Mouse (Mus musculus) stomach, embryonic 14.5 days (tissue): ENCODE data around the gene Wnt7b. TPM values are rescaled to one million over a fixed set of nuclear protein-coding genes. Genes with fewer than 3 reads are reported as not detected.

Experiments
- ATAC-seq: fragments of 200-750 bp; cut with Nextera tagmentation; 2 replicates; pipeline ENCODE4 v1.8.0; 2017; ENCODE audit warnings: low read depth, moderate TSS enrichment; ENCODE audit not compliant: insufficient number of reproducible peaks, insufficient read depth, low FRiP score
- H3K27ac ChIP-seq: fragments of 300-500 bp; sonication (generic); 2 replicates; pipeline ENCODE4 v1.5.1; 2014; ENCODE audit warnings: mild to moderate bottlenecking, low read length, moderate library complexity, mixed read lengths
- H3K27me3 ChIP-seq: fragments of 300-500 bp; sonication (generic); 2 replicates; pipeline ENCODE4 v1.6.1; 2014; ENCODE audit warnings: low read length, control low read depth, mixed read lengths; ENCODE audit not compliant: control insufficient read depth, insufficient read depth
- H3K36me3 ChIP-seq: fragments of 300-500 bp; sonication (generic); 2 replicates; pipeline ENCODE4 v1.6.1; 2014; ENCODE audit warnings: mild to moderate bottlenecking, control low read depth, low read length, moderate library complexity, mixed read lengths; ENCODE audit not compliant: control insufficient read depth, insufficient read depth
- H3K4me1 ChIP-seq: fragments of 300-500 bp; sonication (generic); 2 replicates; pipeline ENCODE4 v1.6.1; 2014; ENCODE audit warnings: low read length, control low read depth, mixed read lengths; ENCODE audit not compliant: control insufficient read depth, insufficient read depth
- H3K4me2 ChIP-seq: fragments of 300-500 bp; sonication (generic); replicated peaks from 2 replicates; pipeline ENCODE4 v1.6.1; 2014; ENCODE audit warnings: low read depth, low read length, control low read depth
- H3K4me3 ChIP-seq: fragments of 300-500 bp; sonication (generic); 2 replicates; pipeline ENCODE4 v1.5.1; 2014; ENCODE audit warnings: low read depth, low read length, control low read depth
- H3K9ac ChIP-seq: fragments of 300-500 bp; sonication (generic); replicated peaks from 2 replicates; pipeline ENCODE4 v1.6.1; 2014; ENCODE audit warnings: low read depth, mild to moderate bottlenecking, control low read depth, low read length, moderate library complexity, mixed read lengths
- H3K9me3 ChIP-seq: fragments of 300-500 bp; sonication (generic); 2 replicates; pipeline ENCODE4 v1.6.1; 2016; ENCODE audit warnings: low read depth, low read length, control low read depth; ENCODE audit not compliant: control insufficient read depth
- WGBS: fragments of 180-500 bp; shearing (Covaris S2); extraction: QIAGEN DNeasy Blood & Tissue Kit; methylation state at CpG from one replicate; pipeline ENCODE4 v1.1.7; 2014; 5-methylcytosine and 5-hydroxymethylcytosine counted together
- polyA plus RNA-seq: library from polyadenylated mRNA; unstranded; fragments of >200 nt; fragmentation: Nextera tagmentation; extraction: Ambion mirVana; gene quantifications from 2 replicates; pipeline ENCODE4 v1.2.1, GENCODE M21; 2014

Gene Wnt7b
- polyA plus RNA-seq, 1 experiment from 2014 or later: 0.75 TPM

DNA sequence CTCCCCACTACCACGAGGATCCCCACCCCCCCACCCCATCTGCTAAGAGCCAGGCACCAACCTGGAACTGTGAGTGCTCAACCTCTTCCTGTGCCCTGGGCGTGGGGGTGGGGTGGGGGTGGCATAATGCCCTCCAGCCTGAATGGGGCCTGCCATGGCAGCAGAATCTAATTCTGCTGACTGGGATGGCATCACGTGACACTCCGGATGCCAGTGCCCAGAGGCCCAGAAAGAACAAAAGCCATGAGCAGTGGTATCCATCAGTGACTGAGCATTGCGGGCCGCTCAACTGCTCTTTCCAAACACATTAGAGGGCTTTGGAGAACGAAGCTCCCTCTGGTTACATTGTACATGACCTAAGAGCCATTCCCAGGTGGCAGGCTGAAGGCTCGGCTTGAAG is 79.1 kb downstream of the Wnt7b start, which contains the start of gene 7530416G11Rik:
7530416G11Rik (minus strand) TSS at position 101 of the 400 bp plus-strand sequence.
- ATAC-seq: no peak
- Histone ChIP-seq H3K36me3 (no peaks in the 10 kb centered on the region), H3K9ac (no peak within 1 kb of the TSS), H3K4me1 (no peaks in the 10 kb centered on the region), H3K4me2 (no peak within 1 kb of the TSS), H3K27ac (no peak within 1 kb of the TSS), H3K9me3 (no peaks in the 10 kb centered on the region), H3K27me3 (no peaks in the 10 kb centered on the region), H3K4me3 (no peak within 1 kb of the TSS)
- 83% methylated on average over 8 of the region's 8 CpGs for WGBS

DNA sequence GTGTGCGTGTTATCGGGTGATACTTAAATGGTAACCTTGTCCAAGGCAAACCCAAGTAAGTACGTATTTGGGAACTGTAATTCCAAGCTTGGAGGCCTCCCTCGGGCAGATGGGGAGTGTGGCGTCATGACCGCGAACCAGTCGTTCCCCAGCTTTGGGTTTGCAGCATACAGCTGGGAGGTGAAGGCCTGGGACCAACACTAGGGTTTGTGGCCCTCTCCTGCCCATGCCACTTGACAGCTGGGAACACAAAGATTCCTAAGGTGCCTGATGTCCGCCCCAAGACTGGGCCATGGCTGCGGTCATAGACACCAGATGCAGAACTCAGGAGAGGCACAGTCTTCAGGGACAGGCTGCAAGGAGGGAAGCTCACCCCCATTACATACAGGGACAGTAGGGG is 82.0 kb downstream of the Wnt7b start:
- Histone ChIP-seq H3K4me1 (no peaks in the 10 kb centered on the region), H3K4me2 (no peak overlapping the region), H3K27me3 (no peaks in the 10 kb centered on the region), H3K27ac (no peak overlapping the region), H3K36me3 (no peaks in the 10 kb centered on the region), H3K9me3 (no peaks in the 10 kb centered on the region), H3K4me3 (no peak overlapping the region), H3K9ac (no peak overlapping the region)
- WGBS: 87% methylated on average over 10 of the region's 10 CpGs
- no peak for ATAC-seq

DNA sequence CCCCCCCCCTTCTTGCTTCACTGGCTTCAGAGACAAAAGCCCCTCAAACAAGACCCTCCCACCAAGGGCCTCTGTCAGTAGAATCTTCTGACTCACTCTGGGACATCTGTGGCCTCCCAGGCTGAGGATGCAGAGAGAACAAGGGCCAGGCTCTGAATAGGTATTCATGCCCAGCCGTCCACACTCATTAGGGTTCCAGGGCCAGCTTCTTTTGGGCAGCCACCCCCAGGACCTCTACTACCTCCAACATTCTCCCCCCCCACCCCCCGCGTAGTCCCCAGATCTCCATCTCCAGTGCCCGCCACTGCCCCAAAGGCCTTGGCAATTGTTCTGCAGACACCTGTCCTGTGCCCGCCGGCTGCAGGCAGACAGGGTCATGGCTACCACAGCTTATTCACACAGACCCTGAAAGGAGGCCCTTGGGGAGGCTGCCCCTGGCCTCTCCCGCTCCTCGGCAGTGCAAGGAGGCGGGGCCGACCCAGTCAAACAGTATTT is 84.2 kb downstream of the Wnt7b start:
- H3K27ac ChIP-seq: no peak overlapping the region
- H3K4me1 ChIP-seq: no peaks in the 10 kb centered on the region
- 45% methylated on average over 10 of the region's 10 CpGs for WGBS
- H3K9me3 ChIP-seq: no peaks in the 10 kb centered on the region
- ATAC-seq: no peak
- H3K36me3 ChIP-seq: no peaks in the 10 kb centered on the region
- no peak overlapping the region for H3K9ac ChIP-seq
- no peaks in the 10 kb centered on the region for H3K27me3 ChIP-seq
- H3K4me2 ChIP-seq: no peak overlapping the region
- H3K4me3 ChIP-seq: no peak overlapping the region

DNA sequence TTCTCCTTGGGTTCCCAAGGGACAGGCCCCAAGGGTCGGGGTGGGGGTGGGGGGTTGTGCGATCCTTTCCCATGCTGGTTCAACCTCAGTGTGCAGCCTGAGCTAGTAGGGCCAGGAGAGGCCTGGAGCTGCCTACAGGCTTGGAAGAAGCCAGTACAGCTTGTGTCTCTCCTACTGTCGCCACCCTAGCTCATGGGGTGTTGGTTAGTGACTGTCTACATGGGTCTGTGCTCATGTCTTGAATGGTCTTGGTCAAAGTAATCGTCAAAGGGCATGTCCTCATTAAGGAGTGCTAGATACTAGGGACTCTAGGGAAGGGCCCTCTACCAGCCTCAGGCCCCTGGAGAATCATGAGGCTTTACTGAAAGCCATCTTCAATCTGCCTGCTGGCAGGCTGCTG is 84.7 kb downstream of the Wnt7b start:
- no peak for ATAC-seq
- H3K27me3 ChIP-seq: no peaks in the 10 kb centered on the region

DNA sequence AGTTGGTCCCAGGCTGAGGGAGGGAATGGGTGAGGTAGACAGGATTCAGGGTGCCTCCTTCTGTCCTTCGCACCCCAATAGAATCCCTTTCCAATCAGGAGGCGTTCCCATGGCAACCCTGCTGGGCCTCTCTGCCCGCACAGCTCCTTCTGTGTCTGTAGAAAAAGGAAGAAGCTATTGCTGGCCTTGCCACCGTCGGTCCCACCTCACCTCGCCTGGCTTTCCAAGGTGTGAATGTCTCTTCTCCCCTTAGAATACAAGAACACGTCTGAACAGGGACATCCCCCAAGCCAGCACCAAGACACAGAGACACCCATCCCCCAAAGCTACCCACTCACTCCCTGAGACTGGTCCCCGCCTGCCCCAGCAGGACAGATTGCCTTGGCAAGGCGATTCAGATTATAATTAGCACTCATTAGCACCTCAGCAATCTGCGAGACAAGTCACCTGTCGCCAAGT is 88.1 kb downstream of the Wnt7b start:
- H3K4me1 ChIP-seq: no peaks in the 10 kb centered on the region
- no peak overlapping the region for H3K4me3 ChIP-seq
- no peaks in the 10 kb centered on the region for H3K27me3 ChIP-seq
- no peak overlapping the region for H3K4me2 ChIP-seq
- no peak for ATAC-seq
- H3K9ac ChIP-seq: no peak overlapping the region
- no peaks in the 10 kb centered on the region for H3K36me3 ChIP-seq
- no peak overlapping the region for H3K27ac ChIP-seq
- 14% methylated on average over 11 of the region's 11 CpGs for WGBS
- no peaks in the 10 kb centered on the region for H3K9me3 ChIP-seq

More for the DNA sequence above, 84.7 kb downstream of the Wnt7b start:
- Histone ChIP-seq H3K27ac (no peak overlapping the region), H3K36me3 (no peaks in the 10 kb centered on the region), H3K4me2 (no peak overlapping the region), H3K9me3 (no peaks in the 10 kb centered on the region), H3K4me1 (no peaks in the 10 kb centered on the region), H3K4me3 (no peak overlapping the region), H3K9ac (no peak overlapping the region)
- WGBS: 93% methylated on average over 4 of the region's 4 CpGs

DNA sequence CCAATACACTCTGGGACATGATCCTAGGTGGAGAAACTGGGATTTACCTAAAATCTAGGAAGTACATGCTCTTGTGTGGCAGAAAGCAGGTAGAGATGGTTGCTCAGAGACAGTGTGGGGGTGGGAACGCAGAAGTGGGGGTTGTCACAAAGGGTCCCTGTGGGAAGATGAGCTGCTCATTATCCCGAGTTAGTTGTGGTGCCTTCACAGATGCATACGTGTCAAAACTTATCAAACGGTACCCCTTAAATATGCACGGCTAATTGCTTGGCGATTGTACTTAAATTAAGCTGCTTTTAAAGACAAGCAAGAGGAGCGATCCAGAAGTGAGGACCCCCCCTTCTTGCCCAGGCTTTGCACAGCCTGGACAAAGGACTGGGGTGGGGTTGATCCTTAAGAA is 92.5 kb downstream of the Wnt7b start:
- no peaks in the 10 kb centered on the region for H3K36me3 ChIP-seq
- no peaks in the 10 kb centered on the region for H3K27me3 ChIP-seq
- H3K9ac ChIP-seq: no peak overlapping the region
- no peaks in the 10 kb centered on the region for H3K4me1 ChIP-seq
- H3K4me3 ChIP-seq: no peak overlapping the region
- no peaks in the 10 kb centered on the region for H3K9me3 ChIP-seq
- ATAC-seq: no peak
- no peak overlapping the region for H3K4me2 ChIP-seq
- H3K27ac ChIP-seq: no peak overlapping the region
- 79% methylated on average over 7 of the region's 7 CpGs for WGBS

DNA sequence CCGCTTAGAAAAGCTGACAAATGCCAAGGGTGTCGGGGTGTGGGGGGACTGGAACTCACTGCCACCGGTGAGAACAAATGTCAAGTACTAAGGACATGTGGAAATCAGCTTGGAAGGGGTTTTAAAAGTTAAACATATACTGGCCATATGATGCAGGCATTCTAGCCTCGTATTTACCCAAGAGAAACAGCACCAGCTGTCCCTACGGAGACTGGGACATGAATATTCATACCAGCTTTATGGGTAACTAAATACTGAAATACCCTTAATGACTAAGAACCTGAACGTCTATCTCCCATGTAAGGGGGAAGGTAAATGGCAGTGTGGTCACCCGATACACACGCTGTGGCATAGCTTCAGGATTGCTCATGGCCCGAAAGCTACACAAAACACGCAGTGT is 93.4 kb downstream of the Wnt7b start:
- WGBS: 78% methylated on average over 10 of the region's 10 CpGs
- no peak overlapping the region for H3K4me2 ChIP-seq
- H3K4me3 ChIP-seq: no peak overlapping the region
- no peaks in the 10 kb centered on the region for H3K27me3 ChIP-seq
- ATAC-seq: no peak
- H3K27ac ChIP-seq: no peak overlapping the region
- no peaks in the 10 kb centered on the region for H3K4me1 ChIP-seq
- no peaks in the 10 kb centered on the region for H3K36me3 ChIP-seq
- no peaks in the 10 kb centered on the region for H3K9me3 ChIP-seq
- no peak overlapping the region for H3K9ac ChIP-seq

Other genes starting within 250 kb of the Wnt7b start
- 258 and 265 TPM in 2 replicates for gene Atxn10, start 246.2 kb downstream of the Wnt7b start, polyA plus RNA-seq
- gene 7530416G11Rik, start 79.2 kb downstream of the Wnt7b start, polyA plus RNA-seq: not detected in 2 replicates
- gene Ppara, start 152.5 kb upstream of the Wnt7b start, polyA plus RNA-seq: 2.2 and 3.1 TPM in 2 replicates
- 27.1 TPM in 2 replicates for gene Cdpf1, start 229.2 kb upstream of the Wnt7b start, polyA plus RNA-seq
- 0.20 and 0.24 TPM in 2 replicates for gene Pkdrej, start 239.3 kb upstream of the Wnt7b start, polyA plus RNA-seq
- 6.7 and 8.0 TPM in 2 replicates for gene Ttc38, start 249.8 kb upstream of the Wnt7b start, polyA plus RNA-seq